Mouse (Mus musculus) heart, adult 2 months (tissue): ENCODE results near the gene Ank3.

Experiments used
- EP300 ChIP-seq: fragments of 200-500 bp; IDR thresholded peaks from 2 replicates; pipeline ENCODE4 v1.6.1; 2011; ENCODE audit warnings: low read depth, low read length, control low read depth; ENCODE audit not compliant: insufficient read depth
- POLR2A ChIP-seq: fragments of 200-500 bp; IDR thresholded peaks from 2 replicates; pipeline ENCODE4 v1.6.1; 2011; ENCODE audit warnings: mild to moderate bottlenecking, low read depth, low read length, control low read depth; ENCODE audit not compliant: insufficient read depth

DNA sequence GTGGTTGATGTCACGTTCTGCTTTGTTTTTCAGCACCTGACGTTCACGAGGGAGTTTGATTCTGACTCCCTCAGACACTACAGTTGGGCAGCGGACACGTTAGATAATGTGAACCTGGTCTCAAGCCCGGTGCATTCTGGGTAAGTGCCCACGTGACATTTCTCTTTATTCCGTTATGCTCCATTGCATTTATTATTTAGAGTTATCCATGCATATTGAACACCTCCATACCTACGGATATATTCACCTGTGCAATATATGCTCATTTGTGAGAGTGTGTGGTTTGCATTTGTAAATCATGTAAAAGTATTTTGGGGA is 552.3 kb downstream of the Ank3 start:
- TF ChIP-seq EP300 (no peak), POLR2A (no peak)
